Mouse (Mus musculus): ENCODE measurements at regions not wholly inside any gene's neighbourhood (a gene's known extent, or its start where the extent isn't known, plus 50 kb on each side); places are given as distances from the start of the nearest gene placed in this dataset.
A peak's percentile ranks its signal among the peaks of the same experiment; 100 is the strongest.

DNA sequence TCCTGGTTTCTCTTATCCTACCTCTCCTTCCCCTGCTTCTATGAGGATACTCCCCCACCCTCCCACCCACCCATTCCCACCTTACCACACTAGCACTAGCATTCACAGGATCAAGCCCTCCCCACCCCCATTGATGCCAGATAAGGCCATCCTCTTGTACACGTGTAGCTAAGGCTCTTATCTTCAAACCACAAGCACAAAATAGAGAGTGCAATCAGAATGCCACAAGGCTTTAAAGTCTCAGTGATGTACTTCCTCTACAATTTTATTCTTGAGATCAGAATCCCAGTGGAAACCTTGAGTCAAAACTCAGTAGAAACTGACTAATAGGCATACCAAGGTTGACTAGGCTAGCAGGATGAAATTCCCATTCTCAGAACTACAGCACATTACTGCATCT is 348.4 kb downstream of the Speer2 start:
- DNase-seq (ENCODE audit: low spot score in 2 of 2): no peak

DNA sequence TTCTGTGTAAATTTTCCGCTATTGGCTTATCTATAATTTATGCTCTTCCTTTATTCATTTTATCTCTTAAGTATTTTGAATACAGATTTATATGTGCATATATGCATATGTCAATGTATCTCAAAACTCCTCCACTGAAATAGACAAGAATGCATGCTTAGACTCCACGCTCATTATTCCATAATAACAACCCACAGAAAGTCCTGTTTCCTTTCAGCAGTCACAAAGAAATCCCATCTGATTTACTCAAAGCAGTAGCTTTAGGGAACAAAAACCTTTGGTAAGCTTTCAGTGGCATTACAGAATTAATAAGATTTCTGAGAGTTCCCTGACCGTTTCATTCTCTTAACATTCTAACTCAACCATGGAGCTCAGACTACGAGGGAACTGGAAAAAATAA is 386.2 kb downstream of the Speer2 start:
- no peak for DNase-seq (ENCODE audit: low spot score in 2 of 2)

DNA sequence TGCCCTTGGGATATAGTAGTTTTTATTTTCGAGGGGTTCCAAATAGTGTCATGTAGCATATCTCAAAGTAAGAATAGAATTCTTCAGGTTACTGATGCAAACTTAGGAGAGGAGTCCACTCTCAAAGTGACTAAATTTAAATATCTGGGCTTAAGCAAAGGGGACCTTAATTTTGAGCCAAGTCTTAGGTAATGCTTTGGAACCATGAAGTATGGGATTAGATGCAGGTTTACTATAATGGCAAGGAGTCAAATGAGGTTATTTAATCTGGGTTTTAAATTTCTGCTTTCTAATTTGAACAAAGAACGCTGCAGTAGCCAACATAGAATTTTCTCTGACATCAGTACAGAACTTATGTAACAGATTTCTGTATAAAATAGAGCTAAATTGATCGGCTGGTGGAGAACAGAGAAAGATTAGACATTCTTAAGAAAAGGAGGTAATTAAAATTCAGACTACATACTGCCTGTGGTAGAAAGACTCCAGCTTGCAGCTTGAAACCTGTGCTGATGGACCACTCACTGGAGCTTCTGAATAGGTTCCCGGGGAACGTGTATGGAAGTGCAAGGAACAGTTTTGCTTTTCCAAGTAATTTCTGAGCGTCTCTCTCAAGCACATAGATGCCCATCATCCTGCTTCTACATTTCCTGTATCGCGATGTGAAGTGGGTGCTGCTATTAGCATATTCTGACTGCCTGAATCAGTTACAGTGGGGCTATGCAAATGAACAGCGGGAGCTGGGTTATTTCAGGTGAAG is 394.3 kb downstream of the Speer2 start:
- peak; percentile 7 to 10 for DNase-seq (ENCODE audit: low spot score in 2 of 2)

DNA sequence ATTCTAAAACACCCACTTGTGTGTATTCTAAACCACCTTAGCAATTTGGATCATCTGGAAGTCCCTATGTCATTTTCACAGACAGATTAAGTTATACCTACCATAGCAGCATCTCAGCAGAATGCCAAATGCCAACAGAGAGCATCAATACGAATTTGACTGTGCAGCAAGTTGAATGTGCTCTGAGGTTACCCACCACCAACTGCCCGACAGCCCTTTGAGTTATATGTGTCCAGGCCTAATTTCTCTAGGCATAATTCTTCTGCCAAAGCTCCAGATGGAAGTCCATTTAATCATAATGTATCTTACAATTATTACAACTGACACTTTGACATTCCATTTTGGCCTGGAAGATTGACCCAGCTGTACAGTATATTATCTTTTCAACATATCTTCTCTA is 404.4 kb downstream of the Speer2 start:
- no peak for DNase-seq (ENCODE audit: low spot score in 2 of 2)

DNA sequence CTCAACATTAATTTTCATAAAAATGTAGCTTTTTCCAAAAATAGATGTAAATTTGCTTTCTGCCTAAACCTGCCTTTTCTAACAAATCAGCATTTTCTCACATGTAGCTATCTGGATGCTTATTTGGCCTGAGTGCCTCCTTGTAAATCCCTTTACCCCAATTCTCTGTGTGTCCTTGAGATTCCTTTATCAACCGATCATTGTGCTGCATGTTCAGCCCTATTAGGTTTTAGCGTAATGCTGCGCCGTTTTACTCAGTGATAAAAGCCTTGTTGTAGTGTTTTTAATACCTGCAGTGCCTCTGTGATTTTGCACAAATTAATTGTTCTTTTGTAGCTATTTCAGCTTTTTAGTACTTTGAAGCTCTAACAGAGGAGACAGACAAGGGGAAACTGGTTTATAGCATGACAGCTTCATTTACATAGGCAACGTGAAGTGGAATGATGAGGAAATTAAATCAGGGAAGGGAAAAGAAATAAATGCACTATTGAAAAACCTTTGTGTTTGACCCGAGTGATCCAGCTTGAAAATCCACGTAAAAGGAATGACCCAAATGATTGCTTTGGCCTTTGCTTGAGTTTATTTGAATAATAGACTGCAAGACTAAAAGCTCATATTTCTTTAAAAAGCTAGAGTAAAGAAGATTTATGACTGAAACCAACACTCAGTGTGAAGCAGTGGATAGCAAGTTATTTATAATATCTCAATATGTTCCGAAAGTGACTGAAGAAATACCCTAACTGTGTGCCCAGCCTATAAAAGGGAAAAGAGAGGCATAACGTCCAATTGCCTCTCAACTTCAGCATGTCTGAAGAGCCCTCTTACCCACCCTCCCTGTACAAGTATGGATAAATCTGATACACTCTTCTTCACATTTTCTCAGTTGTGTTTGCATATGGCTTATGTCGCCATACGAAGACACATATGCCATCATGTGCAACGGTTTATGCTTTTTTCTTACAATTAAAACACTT is 438.6 kb downstream of the Speer2 start:
- DNase-seq (ENCODE audit: low spot score in 2 of 2): no peak
